Mouse (Mus musculus) heart, adult 8-10 months (tissue): ENCODE data around the gene Ssbp1. TPM values are rescaled to one million over a fixed set of nuclear protein-coding genes. Genes with fewer than 3 reads are reported as not detected.

Experiments used
- DNase-seq: peaks from one replicate; pipeline ENCODE4 v3.0.0; 2022; ENCODE audit warnings: low spot score
- total RNA-seq, 4 experiments: library from RNA; stranded (reverse); gene quantifications; 2 replicates each; pipeline ENCODE4 v1.2.4; 2022

Ssbp1 gene
- total RNA-seq, 4 experiments from 2014 or later: 29.8 to 43.8 (median 33.9) TPM

DNA sequence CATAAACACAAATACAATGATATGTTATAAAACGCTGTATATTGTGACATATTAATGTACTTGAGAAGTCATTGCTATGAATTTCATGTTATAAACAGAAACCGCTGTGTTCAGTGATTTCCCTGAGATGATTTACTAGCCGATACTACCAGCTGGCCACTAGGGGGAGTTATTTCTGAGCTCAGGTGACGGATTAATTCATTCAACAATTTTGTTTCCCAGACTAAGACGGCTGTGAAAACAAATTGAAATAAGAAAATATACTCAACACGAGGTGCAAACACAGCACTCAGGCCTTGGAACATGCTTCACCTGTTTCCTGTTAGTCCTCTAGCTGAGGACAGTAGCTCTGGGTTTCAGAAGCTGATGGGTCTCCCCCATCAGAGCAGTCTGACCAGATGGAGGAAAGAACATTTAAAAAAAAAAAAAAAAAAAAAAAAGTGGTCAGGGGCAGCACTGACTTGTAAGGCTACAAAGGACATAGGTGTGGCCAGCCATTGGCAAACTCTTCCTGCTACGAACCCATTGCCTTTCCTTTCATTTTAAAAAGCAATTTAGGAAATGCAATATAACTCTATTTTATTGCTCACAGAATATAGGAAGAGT is 16.6 kb upstream of the Ssbp1 start:
- no peak for DNase-seq

DNA sequence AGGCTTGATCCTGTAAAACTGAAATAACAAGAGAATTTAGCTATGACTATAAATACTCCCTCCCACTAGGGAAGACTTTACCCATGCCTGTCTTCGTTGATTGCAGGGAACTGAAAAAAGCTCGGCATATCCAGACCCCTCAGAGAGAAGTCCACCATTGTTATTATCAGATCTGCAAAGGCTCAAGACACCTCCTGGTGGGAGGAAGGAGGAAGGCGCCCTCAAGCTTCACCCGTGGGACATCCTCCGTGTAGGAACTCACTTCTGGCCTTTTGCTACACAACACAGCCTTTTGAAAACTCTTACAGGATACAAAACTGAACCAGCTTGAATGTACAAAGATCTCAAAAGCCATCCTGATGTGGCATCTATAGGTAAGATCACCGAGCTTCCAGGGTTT is 5.4 kb upstream of the Ssbp1 start:
- DNase-seq: no peak

DNA sequence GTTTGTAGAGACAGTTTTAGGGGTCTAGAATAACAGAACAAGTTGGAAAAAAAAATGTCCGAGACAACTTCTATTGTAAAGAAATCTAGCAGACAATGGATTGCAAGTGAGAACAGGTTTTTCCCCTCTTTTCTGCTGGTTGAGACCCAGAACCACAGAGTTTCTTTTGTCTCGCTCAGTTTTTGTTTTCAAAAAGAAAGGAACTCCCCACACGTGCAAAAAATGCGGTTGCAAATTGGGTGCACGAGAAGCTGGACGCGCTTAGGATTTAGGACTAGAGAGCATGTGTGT is 513 bp downstream of the Ssbp1 start:
- no peak for DNase-seq

DNA sequence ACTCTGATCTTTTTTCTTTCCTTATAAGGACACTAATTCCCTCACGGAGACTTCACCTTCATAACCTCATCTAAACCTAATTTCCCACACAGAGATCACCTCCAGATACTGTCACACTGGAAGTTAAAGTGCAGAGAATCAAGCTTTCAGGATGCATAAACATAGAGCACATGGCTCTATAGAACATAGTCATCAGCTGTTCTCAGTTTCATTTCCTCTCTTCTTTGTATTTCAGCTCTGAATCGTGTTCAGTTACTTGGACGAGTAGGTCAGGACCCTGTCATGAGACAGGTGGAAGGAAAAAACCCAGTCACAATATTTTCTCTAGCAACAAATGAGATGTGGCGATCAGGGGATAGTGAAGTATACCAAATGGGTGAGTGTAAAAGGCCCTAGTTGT is 5.0 kb downstream of the Ssbp1 start:
- DNase-seq: no peak

DNA sequence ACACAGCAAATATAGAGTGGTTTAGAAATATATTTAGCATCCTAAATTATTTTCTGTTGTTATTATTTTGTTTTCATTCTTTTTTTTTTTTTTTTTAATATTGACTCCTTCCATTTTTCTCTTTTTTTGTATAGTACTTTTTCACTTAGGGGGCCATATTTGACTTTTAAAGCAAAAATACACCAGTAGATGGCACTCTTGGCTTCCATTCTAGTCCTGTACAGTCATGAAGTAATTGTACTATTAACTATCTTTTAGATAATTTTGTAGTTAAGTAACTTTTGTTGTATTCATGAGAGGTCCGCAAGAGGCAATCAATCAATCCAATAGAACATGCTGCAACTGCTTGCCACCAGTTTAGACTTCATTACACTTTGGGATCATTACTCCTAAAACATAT is 8.6 kb downstream of the Ssbp1 start:
- no peak for DNase-seq

DNA sequence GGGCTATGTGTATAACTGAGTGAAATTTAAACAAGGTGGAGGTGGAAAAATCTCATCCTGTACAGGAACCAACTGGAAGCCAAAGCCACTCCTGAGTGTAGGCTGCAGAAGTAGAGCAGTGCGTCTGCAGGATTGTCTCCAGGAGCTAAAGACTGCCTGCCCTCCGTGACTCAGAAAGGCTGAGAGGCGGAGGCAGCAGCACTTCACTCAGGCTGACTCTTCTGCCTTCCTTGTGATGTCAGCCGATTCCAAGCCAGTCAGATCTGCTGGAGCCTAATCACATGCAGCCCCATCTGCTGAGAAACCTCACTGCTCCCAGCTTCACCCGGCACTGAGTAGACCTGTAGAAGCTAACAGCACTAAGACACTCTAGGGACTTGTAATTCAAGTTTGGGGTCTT is 11.2 kb downstream of the Ssbp1 start:
- no peak for DNase-seq

DNA sequence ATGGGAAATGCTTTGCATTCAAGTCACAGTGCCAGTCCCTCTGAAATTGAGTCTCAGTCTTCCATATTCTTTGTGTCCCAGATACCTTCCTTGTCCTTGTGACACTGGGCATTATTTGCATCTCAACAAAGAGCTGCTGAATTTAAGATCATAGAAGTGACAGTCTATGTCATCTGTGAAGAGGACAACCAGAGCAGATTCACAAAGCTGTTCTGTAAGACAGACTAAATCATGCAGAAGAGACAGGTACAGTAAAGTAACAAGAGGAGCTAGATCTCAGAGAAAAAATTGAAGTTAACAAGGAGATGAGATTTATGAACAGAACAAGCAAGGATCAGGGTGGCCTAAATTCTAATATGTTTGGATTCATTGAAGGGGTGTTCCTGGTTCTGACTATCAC is 19.8 kb downstream of the Ssbp1 start, which contains the start of gene Tas2r137:
Gene Tas2r137, plus strand, starts transcription at position 301 of the 400 bp plus-strand sequence.
- no peak for DNase-seq

DNA sequence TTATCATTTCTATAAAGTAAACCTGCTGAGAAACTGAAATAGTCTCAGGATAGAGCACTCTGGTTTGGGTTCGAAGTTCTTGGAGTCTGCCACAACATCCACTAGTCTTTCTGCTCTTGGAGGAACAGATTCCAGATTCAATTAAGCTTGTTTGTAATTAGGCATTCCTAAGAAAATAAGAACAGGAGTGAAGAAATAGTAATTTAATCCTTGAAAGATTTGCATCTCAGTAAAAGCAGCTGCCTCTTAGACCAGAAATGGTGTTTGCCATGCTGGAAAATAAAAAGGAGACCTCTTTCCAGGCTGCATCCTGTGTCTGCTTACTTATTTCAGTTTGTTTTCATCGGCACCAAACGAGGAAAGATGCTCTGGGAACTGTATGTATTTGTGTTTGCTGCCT is 22.1 kb downstream of the Ssbp1 start, which contains the start of gene Tas2r108:
Gene Tas2r108, plus strand, starts transcription at position 301 of the 400 bp plus-strand sequence.
- no peak for DNase-seq

DNA sequence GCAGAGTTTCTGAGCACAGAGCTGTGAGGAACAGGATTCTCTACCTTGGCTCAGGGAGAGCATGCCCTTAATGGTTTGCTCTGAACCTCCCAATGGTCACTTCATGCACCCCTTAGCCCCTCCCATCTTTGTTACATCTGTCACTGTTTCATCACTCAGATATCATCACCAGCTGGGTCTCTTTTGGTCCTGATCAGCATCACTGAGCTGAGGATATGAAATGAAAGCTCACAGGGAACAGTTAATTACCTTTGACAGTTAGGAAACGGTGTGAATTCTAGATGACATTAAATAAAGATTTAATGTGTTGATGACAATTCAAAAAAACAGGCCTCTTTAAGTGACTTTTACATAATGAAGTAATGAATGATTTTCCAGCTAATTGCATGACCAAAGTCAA is 48.3 kb downstream of the Ssbp1 start, which contains the start of gene Prss37:
Gene Prss37, minus strand, starts transcription at position 101 of the 400 bp plus-strand sequence.
- no peak for DNase-seq

Other genes with a start within 250 kb of the Ssbp1 start
- gene Agk, start 146.2 kb upstream of the Ssbp1 start, total RNA-seq: 10 to 100 TPM; 14.4 to 18.6 (median 17.4) TPM
- gene E330009J07Rik, start 35.2 kb upstream of the Ssbp1 start, total RNA-seq: 1 to 10 TPM; 3.7 to 6.1 (median 5.0) TPM
- gene Wee2, start 32.3 kb upstream of the Ssbp1 start, total RNA-seq: not detected
- under 1 TPM in 3 of 4 experiments, not detected in 1; 0.25 to 0.28 (median 0.26) TPM for gene Tas2r137, start 19.9 kb downstream of the Ssbp1 start, total RNA-seq
- gene Tas2r108, start 22.2 kb downstream of the Ssbp1 start, total RNA-seq: not detected
- gene Prss37, start 48.2 kb downstream of the Ssbp1 start, total RNA-seq: not detected
- not detected for gene Olfr461, start 83.7 kb downstream of the Ssbp1 start, total RNA-seq
- not detected for gene Olfr460, start 98.1 kb downstream of the Ssbp1 start, total RNA-seq
- 1 to 10 TPM in 2 of 4 experiments, under 1 TPM in 2; 0.29 to 2.2 (median 1.0) TPM for gene Clec5a, start 114.5 kb downstream of the Ssbp1 start, total RNA-seq
- not detected for gene Tas2r138, start 142.0 kb downstream of the Ssbp1 start, total RNA-seq
- under 1 TPM in 3 of 4 experiments, not detected in 1; 0.09 to 0.19 (median 0.14) TPM for gene Mgam, start 157.5 kb downstream of the Ssbp1 start, total RNA-seq